Mouse (Mus musculus): ENCODE results near the gene Lypla2. TPM values are rescaled to one million over a fixed set of nuclear protein-coding genes. Genes with fewer than 3 reads are reported as not detected.

Lypla2 gene
- polyA plus RNA-seq (2017; shearing (Covaris generic)) = 100 to 1,000 TPM; 306 to 344 TPM

DNA sequence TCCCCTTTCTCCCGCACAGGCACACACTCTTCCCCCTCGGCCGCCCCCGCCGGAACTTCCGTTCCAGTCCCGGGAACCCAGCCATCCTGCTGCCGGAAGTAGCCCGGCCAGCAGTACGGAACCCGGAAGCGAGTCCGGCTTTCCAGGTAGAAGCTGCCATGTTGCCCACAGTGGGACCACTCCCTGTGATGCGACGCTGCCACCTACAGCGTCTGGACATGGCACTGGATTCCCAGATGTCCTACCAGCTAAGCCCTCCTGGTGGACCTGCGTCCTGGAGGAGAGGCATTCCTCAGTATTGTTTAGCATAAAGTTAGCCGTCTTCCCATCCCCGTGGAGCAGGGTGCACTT, at the start of gene Lypla2:
Gene Lypla2, minus strand, starts transcription at position 71 of the 351 bp plus-strand sequence.

DNA sequence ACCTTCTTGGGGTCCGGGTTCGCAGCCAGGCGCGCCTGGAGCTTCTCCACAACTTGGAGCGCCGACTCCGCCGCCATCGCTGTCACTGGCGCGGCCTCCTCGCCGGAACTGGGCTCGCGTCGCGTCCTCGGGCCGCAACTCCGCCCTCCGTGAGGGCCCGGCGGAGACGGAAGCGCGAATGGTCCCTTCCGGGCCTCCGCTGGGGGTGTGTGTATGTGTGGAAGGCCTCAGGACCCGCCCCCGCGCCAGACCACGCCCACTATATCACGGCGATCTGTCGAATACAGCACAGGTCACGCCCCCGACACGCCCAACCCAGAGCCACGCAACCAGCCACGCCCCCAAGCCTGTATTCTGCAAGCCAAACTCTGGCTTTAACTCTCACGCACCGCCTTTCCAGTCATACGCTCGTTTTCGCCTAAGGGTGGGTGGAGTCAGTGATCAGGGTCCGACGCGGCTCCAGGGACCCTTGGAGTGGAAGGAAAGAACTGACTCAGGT, 49.2 kb upstream of the Lypla2 start, which contains the start of gene Eloa:
Gene Eloa, minus strand, starts transcription at position 215 of the 499 bp plus-strand sequence.

DNA sequence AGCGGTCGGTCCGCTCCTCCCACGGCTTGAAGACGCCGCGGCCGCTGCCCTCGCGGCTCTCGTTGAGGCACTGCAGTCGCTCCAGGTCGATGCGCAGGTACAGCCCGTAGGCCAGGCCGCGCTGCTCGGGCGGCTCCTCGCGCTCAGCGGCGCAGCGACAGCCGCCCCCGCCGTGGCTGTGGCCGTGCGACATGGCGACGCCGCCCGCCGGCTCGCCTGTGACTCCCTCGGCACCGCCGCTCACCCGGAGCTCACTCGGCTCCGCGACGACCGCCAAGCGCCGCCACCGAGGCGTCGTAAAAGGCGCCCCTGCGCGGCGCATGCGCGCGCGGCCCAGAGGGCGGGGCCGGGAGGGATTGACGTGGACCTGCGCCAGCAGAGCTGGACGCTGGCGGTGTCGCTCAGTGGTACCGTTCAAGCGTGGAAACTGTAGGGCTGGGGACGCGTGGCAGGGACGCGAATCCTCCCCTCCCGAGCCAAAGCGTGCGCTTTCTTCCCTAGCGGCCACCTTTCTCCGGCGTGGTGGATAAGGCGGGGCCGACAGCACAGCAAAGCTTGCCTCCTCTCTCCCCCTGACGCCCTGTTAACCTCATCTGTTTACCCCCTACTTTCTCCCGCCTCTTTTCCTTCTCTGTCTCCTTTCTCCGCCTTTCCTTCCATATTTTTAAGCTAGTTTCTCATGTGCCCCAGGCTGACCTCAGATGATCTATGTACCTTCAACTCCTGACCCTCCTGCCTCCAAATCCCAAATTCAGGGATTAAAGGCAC, 14.7 kb upstream of the Lypla2 start, which contains the start of gene Pithd1:
Gene Pithd1, minus strand, starts transcription at position 322 of the 768 bp plus-strand sequence.

DNA sequence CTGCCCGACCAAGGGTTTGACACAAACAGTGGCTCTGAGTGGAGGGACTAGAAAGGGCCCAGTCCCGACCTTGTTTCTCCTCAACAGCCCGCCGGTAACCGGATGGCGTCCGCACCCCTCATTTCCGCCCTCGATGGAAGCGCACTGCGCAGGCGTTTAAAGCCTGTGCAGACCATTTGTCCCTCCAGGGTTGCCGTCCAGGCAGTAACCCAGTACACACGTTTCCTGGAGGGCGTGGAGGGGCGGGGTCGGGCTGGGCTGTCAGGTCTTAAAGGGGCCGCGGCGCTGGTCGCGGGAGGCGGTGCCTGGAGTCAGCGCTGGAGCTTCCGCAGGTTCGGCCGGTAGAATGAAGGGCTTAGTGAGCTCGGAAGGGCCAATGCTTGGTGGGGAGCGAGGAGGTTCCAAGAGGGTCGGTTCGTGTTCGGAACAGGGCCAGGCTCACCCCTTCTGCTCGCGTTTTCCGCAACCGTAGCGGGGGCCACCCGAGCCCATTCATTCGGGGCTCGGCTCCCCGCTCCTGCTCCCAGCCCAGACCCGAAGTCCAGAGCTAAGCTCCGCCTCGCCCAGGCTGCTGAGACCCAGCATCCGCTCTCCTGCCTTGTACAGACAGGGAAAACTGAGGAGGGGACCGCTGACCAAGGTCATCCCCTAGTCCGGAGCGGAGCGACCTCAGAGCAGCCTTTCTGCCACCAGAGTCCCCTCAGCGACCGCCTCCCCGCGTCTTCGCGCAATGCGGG, 8.8 kb downstream of the Lypla2 start, which contains the start of gene Gale:
Gene Gale, plus strand, starts transcription at position 271 of the 737 bp plus-strand sequence.

DNA sequence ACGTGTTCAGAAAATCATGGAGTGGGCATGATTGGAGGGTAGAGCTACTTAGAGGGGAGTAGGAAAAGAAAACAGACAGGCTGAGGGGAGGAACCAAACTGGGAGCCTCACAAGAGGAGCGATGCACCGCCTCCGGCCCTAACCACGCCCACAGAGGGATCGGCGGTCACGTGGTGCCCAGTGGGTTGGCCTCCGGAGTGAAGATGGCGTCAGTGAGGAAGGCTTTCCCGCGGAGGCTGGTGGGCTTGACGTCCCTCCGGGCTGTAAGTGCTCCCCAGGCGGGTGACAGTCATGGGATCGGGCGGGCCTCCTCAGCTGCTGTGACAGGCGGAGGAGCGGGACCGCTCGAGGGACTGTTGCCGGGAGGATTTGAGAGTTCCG, 26.2 kb downstream of the Lypla2 start, which contains the start of gene Hmgcl:
Gene Hmgcl, plus strand, starts transcription at position 171 of the 381 bp plus-strand sequence.

DNA sequence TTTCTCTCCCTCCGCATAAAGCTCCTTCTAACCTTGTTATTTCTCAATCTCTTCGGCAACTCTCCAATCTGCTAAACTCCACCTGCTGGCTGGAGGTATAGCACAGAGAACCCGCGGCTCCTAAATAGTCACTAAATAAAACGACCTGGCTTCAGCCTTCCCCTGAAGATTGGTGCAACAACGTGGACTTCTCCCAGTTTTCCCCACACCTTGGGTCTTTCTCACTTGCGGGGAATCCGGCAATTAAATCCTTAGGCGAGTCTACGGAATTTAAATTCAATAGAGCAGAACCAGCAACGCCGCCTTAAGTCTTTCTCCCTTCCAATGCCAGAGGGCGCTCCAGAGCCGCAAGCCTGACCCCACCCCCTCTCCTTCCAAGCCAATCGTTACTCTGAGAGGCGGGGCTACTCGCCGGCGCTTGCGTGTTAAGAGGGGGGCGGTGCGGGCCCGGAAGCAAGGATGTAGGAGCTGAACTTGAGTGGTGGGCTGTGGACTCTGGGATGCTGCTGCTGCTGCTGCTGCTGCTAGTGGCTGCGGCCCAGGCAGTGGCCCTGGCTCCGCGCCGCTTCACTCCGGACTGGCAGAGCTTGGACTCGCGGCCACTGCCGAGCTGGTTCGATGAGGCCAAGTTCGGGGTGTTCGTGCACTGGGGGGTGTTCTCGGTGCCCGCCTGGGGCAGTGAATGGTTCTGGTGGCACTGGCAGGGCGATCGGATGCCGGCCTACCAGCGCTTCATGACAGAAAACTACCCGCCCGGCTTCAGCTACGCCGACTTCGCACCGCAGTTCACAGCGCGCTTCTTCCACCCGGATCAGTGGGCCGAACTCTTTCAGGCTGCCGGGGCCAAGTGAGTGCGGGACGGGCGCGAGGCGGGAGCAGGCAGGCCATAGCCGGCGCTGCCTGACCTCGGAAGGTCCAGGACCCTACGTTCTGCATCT, 51.9 kb downstream of the Lypla2 start, which contains the start of gene Fuca1:
Gene Fuca1, plus strand, starts transcription at position 432 of the 938 bp plus-strand sequence.

Other genes with a start within 250 kb of the Lypla2 start
- under 1 TPM in 1 of 2 experiments, not detected in 1; 0.22 TPM for gene Il22ra1, start 244.5 kb downstream of the Lypla2 start, polyA plus RNA-seq (2017; shearing (Covaris generic))
- gene Myom3, start 212.9 kb downstream of the Lypla2 start, polyA plus RNA-seq (2017; shearing (Covaris generic)) = 1 to 10 TPM in 1 of 2 experiments, not detected in 1; 1.1 TPM
- gene Srsf10, start 116.9 kb downstream of the Lypla2 start, polyA plus RNA-seq (2017; shearing (Covaris generic)) = 100 to 1,000 TPM; 116 to 134 TPM
- gene Pnrc2, start 98.8 kb downstream of the Lypla2 start, polyA plus RNA-seq (2017; shearing (Covaris generic)) = 100 to 1,000 TPM; 194 to 197 TPM
- 10 to 100 TPM; 13.2 to 14.8 TPM for gene Cnr2, start 77.2 kb downstream of the Lypla2 start, polyA plus RNA-seq (2017; shearing (Covaris generic))
- 100 to 1,000 TPM in 1 of 2 experiments, 10 to 100 TPM in 1; 74.6 to 101 TPM for gene Fuca1, start 51.9 kb downstream of the Lypla2 start, polyA plus RNA-seq (2017; shearing (Covaris generic))
- gene Hmgcl, start 26.2 kb downstream of the Lypla2 start, polyA plus RNA-seq (2017; shearing (Covaris generic)) = 10 to 100 TPM; 69.9 to 82.9 TPM
- 10 to 100 TPM; 20.6 to 40.7 TPM for gene Gale, start 8.9 kb downstream of the Lypla2 start, polyA plus RNA-seq (2017; shearing (Covaris generic))
- gene Pithd1, start 14.6 kb upstream of the Lypla2 start, polyA plus RNA-seq (2017; shearing (Covaris generic)) = 10 to 100 TPM; 68.2 to 78.0 TPM
- 10 to 100 TPM; 61.6 to 61.8 TPM for gene Eloa, start 49.1 kb upstream of the Lypla2 start, polyA plus RNA-seq (2017; shearing (Covaris generic))
- 100 to 1,000 TPM; 254 to 257 TPM for gene Rpl11, start 80.8 kb upstream of the Lypla2 start, polyA plus RNA-seq (2017; shearing (Covaris generic))
- 100 to 1,000 TPM; 145 to 201 TPM for gene Id3, start 170.9 kb upstream of the Lypla2 start, polyA plus RNA-seq (2017; shearing (Covaris generic))
- gene E2f2, start 199.8 kb upstream of the Lypla2 start, polyA plus RNA-seq (2017; shearing (Covaris generic)) = 10 to 100 TPM; 13.7 to 15.3 TPM
- 1 to 10 TPM in 1 of 2 experiments, under 1 TPM in 1; 0.41 to 1.1 TPM for gene Asap3, start 233.7 kb upstream of the Lypla2 start, polyA plus RNA-seq (2017; shearing (Covaris generic))

Data from inflammation-experienced regulatory T-cells (primary cell).